Mouse (Mus musculus) MEL (cell line): ENCODE measurements around the gene Cers6.

Source experiments
- CHD2 ChIP-seq: IDR thresholded peaks from 2 replicates; pipeline ENCODE4 v1.6.1; 2011; ENCODE audit warnings: low read length, improper control_type of control experiment
- CTCF ChIP-seq, 3 experiments: IDR thresholded peaks in 2 of 3; conservative IDR thresholded peaks in 1 of 3; 2 replicates each; pipeline ENCODE4 v1.5.1; 2011 to 2012; ENCODE audit warnings: low read length in 3 of 3, low read depth in 2 of 3, mild to moderate bottlenecking in 2 of 3, improper control_type of control experiment in 1 of 3, inconsistent platforms in 1 of 3, mixed read lengths in 1 of 3, moderate library complexity in 1 of 3; ENCODE audit not compliant: control insufficient read depth in 1 of 3, insufficient read depth in 1 of 3, poor library complexity in 1 of 3, severe bottlenecking in 1 of 3
- E2F4 ChIP-seq: IDR thresholded peaks from 2 replicates; pipeline ENCODE4 v1.6.1; 2011; ENCODE audit warnings: low read depth, low read length, improper control_type of control experiment, borderline replicate concordance
- EP300 ChIP-seq, 2 experiments: IDR thresholded peaks; 2 replicates each; pipeline ENCODE4 v1.6.1; 2011; ENCODE audit warnings: improper control_type of control experiment in 2 of 2, low read length in 2 of 2, low read depth in 1 of 2, mild to moderate bottlenecking in 1 of 2
- GATA1 ChIP-seq: IDR thresholded peaks from 2 replicates; pipeline ENCODE4 v1.6.1; 2011; ENCODE audit warnings: low read depth, low read length, improper control_type of control experiment
- MAX ChIP-seq: IDR thresholded peaks from 2 replicates; pipeline ENCODE4 v1.6.1; 2011; ENCODE audit warnings: low read length, improper control_type of control experiment
- MXI1 ChIP-seq: IDR thresholded peaks from 2 replicates; pipeline ENCODE4 v1.6.1; 2011; ENCODE audit warnings: mild to moderate bottlenecking, low read depth, low read length, improper control_type of control experiment
- POLR2A ChIP-seq, 2 experiments: IDR thresholded peaks; 2 replicates each; pipeline ENCODE4 v1.6.1; 2011 to 2012; ENCODE audit warnings: low read length in 2 of 2, mild to moderate bottlenecking in 2 of 2, control low read depth in 1 of 2, improper control_type of control experiment in 1 of 2, low read depth in 1 of 2, moderate library complexity in 1 of 2; ENCODE audit not compliant: control insufficient read depth in 1 of 2, insufficient read depth in 1 of 2, poor library complexity in 1 of 2
- RAD21 ChIP-seq: IDR thresholded peaks from 2 replicates; pipeline ENCODE4 v1.6.1; 2011; ENCODE audit warnings: mild to moderate bottlenecking, low read depth, low read length, improper control_type of control experiment
- SMC3 ChIP-seq: IDR thresholded peaks from 2 replicates; pipeline ENCODE4 v1.6.1; 2011; ENCODE audit warnings: low read depth, low read length, improper control_type of control experiment
- TCF12 ChIP-seq: IDR thresholded peaks from 2 replicates; pipeline ENCODE4 v1.6.1; 2014; ENCODE audit warnings: low read depth, mild to moderate bottlenecking, inconsistent platforms, low read length, improper control_type of control experiment, moderate library complexity

- TF ChIP-seq TCF12 (no peak), RAD21 (no peak), GATA1 (no peak), CTCF (IDR thresholded peaks at IDR 0.05 in 2 of 3, conservative IDR thresholded peaks at IDR 0.05 in 1 of 3; ENCODE audit: control insufficient read depth in 1 of 3, insufficient read depth in 1 of 3, low read depth in 2 of 3, low read length in 3 of 3, poor library complexity in 1 of 3, severe bottlenecking in 1 of 3) (no peak), MAX (no peak), SMC3 (no peak), EP300 (IDR thresholded peaks at IDR 0.05; ENCODE audit: low read depth in 1 of 2, low read length in 2 of 2) (no peak), MXI1 (no peak), POLR2A (IDR thresholded peaks at IDR 0.05; ENCODE audit: control insufficient read depth in 1 of 2, insufficient read depth in 1 of 2, low read depth in 1 of 2, low read length in 2 of 2, poor library complexity in 1 of 2) (no peak), CHD2 (no peak), E2F4 (no peak)
Measured at GRCm38 (mm10) chr2:68864366-68864765, 3.1 kb downstream of the Cers6 start.
